Mouse (Mus musculus): ENCODE data around the gene Cast.

The Cast gene

GRCm38 (mm10) chr13:74808152-74808929 lies at the start of gene Cast:
Cast (minus strand) TSS chr13:74808810.
- in situ Hi-C loops (cut with MboI) = no loop called here

GRCm38 (mm10) chr13:74854338-74855047 lies 45.9 kb upstream of the Cast start:
- in situ Hi-C loops (cut with MboI) = loop anchor here (10.0 to 25.0 kb wide), 2 partner anchors 220 to 933 kb away; partner anchors contain the start of gene Erap1

- in situ Hi-C loops (cut with MboI) = loop anchor here (10.0 to 25.0 kb wide), 2 partner anchors 216 to 936 kb away; partner anchors contain the start of gene Erap1
These were observed 42.2 kb upstream of the Cast start for GRCm38 (mm10) chr13:74850823-74851222.

GRCm38 (mm10) chr13:74845886-74846285 lies 37.3 kb upstream of the Cast start:
- in situ Hi-C loops (cut with MboI) = no loop called here

GRCm38 (mm10) chr13:74834543-74834942 lies 25.9 kb upstream of the Cast start:
- in situ Hi-C loops (cut with MboI) = no loop called here

GRCm38 (mm10) chr13:74822095-74822494 lies 13.5 kb upstream of the Cast start:
- in situ Hi-C loops (cut with MboI) = no loop called here

- in situ Hi-C loops (cut with MboI) = no loop called here
These were observed 7.1 kb upstream of the Cast start for GRCm38 (mm10) chr13:74815753-74816152.

GRCm38 (mm10) chr13:74807446-74808151 lies 1.0 kb downstream of the Cast start:
- in situ Hi-C loops (cut with MboI) = no loop called here

- in situ Hi-C loops (cut with MboI) = no loop called here
These were observed 1.7 kb downstream of the Cast start for GRCm38 (mm10) chr13:74806934-74807333.

- in situ Hi-C loops (cut with MboI) = no loop called here
These were observed 14.2 kb downstream of the Cast start for GRCm38 (mm10) chr13:74794435-74794834.

- in situ Hi-C loops (cut with MboI) = no loop called here
These were observed 20.9 kb downstream of the Cast start for GRCm38 (mm10) chr13:74787681-74788080.

- in situ Hi-C loops (cut with MboI) = no loop called here
These were observed 36.5 kb downstream of the Cast start for GRCm38 (mm10) chr13:74772151-74772550.

- in situ Hi-C loops (cut with MboI) = no loop called here
These were observed 38.1 kb downstream of the Cast start for GRCm38 (mm10) chr13:74770480-74770879.

- in situ Hi-C loops (cut with MboI) = no loop called here
These were observed 38.7 kb downstream of the Cast start for GRCm38 (mm10) chr13:74769871-74770270.

- in situ Hi-C loops (cut with MboI) = no loop called here
These were observed 41.4 kb downstream of the Cast start for GRCm38 (mm10) chr13:74767186-74767585.

GRCm38 (mm10) chr13:74762741-74763140 lies 45.9 kb downstream of the Cast start:
- in situ Hi-C loops (cut with MboI) = no loop called here

- in situ Hi-C loops (cut with MboI) = no loop called here
These were observed 49.5 kb downstream of the Cast start for GRCm38 (mm10) chr13:74759152-74759551.

GRCm38 (mm10) chr13:74743219-74743618 lies 65.4 kb downstream of the Cast start:
- in situ Hi-C loops (cut with MboI) = no loop called here

GRCm38 (mm10) chr13:74736396-74736795 lies 72.2 kb downstream of the Cast start:
- in situ Hi-C loops (cut with MboI) = no loop called here

- in situ Hi-C loops (cut with MboI) = no loop called here
These were observed 72.8 kb downstream of the Cast start for GRCm38 (mm10) chr13:74735834-74736233.

- in situ Hi-C loops (cut with MboI) = no loop called here
These were observed 74.9 kb downstream of the Cast start for GRCm38 (mm10) chr13:74733726-74734125.

- in situ Hi-C loops (cut with MboI) = no loop called here
These were observed 89.6 kb downstream of the Cast start for GRCm38 (mm10) chr13:74719002-74719401.
